Mouse (Mus musculus): ENCODE measurements around the gene Pate2.

GRCm38 (mm10) chr9:35543099-35543860, 26.8 kb upstream of the Pate2 start:
- TF ChIP-seq CTCF (IDR thresholded peaks at IDR 0.05; ENCODE audit: low read depth) (no peak), EP300 (IDR thresholded peaks at IDR 0.05; ENCODE audit: low read depth) (no peak)

Data from heart, postnatal 0 days (tissue).